Mouse (Mus musculus) urinary bladder, postnatal 25 days (tissue): Measurements from ENCODE around the gene Ppp1r36.
"Not testable (repeated sequence)": the region's sequence is repeated elsewhere in the genome, so short reads cannot be mapped to it uniquely, and the experiment has no call there.

Experiments used
- DNase-seq: peaks from one replicate; pipeline ENCODE4 v3.0.0; 2022; ENCODE audit warnings: low spot score

Ppp1r36 gene

DNA sequence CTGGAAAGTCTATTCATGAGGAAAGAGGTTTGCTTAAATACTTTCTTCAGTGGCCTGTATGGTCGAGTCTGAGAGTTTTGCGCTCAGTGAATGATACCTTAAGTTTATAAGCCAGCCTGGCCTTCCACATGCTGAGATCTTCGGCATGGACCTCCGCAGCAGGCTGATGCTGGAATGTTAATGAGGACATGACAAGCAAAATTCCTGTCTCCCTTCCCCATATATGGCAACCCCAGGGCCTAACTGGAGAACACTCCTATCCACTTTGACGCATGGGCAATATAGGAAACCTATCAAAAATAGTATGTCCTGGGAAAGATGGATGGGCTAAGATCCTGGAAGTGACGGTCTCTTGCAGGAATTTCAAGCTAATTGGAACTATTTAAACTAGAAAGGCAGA lies 30.8 kb downstream of the Ppp1r36 start:
- DNase-seq: no peak

DNA sequence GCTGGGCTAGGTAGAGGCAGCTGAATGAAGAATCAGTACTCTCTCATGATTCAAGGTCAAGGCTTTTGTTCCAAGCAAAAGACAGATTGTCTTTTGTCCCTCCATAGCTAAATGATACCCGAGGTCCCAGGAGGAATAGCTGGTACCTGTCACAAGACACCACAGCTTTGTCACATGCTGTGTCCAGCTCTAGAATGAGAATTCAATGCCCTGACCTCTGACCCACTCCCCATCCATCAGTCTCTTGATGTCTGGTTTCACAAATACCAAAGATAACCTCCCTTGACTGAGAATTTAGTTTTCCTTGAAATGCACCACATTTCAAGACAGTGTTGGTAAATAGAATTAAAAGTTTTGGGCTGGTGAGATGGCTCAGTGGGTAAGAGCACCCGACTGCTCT lies 34.9 kb downstream of the Ppp1r36 start:
- no peak for DNase-seq

DNA sequence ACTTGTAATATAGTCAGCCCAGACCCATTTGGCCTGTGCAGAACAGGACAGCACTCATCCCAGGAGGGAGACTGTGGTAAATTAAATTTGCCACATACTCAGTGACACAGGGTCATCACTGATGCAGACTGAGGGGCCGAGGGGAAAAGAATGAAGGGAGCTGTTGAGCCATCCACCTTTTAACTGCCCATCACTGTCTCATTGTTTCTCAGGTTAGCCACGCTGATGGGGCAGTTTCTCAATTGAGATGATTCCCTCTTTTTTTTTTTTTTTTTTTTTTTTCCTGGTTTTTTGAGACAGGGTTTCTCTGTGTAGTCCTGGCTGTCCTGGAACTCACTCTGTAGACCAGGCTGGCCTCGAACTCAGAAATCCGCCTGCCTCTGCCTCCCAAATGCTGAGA lies 41.1 kb downstream of the Ppp1r36 start:
- not testable (repeated sequence) for DNase-seq

DNA sequence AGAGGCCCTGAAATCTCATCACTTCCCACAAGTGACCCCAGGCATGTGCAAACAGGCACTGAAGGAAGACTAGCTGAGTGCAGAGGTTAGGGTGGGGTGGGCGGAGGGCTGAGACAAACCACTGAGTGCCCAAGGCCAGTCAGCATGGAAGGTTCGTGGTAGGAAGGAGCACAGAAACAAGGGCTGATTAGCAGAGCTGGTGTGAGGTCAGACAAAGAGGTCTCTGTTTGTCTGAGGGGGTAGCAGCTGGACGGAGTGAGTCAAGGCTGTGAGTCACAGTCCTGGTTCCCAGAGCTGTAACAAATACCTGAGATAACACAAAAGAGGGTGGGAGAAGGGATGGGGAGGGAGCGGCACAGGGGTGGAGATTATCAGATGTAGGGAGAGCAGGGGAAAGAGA lies 41.7 kb downstream of the Ppp1r36 start:
- DNase-seq: no peak

DNA sequence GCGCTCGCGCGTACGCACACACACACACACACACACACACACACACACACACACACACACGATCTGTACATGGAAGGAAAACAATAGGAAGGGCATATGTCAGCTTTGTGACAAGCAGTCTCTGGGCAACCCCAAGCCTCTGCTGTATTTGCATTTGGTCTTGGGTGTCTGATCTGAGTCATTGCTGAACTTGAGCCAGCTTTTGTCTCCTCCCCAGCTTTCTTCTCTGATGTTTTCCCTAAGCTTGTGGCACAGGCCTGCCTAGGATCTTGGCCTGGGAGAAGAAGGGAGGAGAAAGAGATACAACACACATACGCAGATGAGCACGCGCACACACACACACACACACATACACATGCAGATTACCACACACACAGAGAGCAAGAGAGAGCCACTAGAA lies 46.1 kb downstream of the Ppp1r36 start:
- DNase-seq: peak; percentile 27

DNA sequence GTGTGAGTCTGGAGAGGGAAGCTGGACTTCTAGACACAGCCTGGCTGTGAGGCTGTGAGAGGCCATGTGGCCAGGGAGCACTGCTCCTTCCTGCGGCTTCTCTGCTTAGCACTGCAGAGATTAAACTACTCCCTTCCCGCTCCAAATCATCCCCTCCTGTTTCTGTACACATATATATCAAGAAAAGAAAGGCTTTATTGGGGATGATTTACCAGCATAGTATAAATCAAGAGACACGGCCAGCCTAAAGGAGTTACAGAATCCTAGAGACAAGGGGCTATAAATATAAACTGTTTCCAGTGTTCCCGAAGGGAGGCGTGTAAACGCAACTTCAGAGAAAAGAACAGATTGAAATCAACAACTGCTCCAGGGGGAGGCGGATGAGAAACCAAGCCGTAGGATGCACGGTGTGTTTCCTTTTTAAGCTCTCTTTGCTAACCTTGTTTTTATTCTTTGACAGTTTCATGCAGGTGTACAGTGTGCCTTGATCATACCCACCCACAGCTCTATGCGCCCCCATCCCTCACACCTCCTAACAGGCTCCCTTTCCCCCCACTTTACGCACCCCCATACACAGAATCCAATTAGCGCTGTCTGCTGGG lies 47.4 kb downstream of the Ppp1r36 start:
- DNase-seq: no peak

DNA sequence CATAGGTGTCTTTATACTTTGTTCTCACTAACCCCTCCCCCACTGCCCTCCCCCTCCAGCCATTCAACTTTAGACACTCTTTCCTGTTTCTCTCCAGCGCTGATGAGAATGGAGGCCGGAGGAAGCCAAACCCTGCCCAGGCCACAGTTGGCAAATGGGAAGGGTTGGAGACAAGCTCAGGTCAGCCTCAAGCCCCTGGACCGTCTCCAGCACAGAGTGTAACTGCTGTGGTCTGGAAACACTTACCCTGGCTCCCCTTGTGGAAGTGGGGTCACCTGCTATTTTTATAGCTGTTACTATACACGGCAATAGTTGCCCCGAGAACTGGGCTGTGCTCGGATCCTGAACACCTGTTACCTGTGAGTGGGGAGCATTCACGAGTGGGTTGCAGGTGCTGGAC lies 49.3 kb downstream of the Ppp1r36 start:
- no peak for DNase-seq

DNA sequence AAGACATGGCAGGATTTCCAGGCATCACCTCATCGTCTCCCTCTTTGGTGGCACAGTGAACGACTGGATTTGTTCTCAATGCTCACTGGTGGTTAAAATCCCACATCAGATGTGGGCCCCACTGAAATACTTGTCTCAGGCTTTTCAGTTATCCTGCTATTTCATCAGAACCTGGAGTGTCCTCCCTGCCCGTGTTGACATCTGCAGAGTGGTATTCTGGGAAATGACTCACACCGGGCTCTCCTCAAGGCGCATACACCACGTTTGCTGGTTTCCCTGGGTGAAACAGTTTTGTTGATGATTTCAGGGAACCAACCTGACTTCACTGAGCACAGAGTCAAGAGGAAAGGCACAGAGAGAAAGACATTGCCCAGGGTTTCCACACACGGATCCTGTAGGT lies 49.9 kb downstream of the Ppp1r36 start:
- DNase-seq: no peak

DNA sequence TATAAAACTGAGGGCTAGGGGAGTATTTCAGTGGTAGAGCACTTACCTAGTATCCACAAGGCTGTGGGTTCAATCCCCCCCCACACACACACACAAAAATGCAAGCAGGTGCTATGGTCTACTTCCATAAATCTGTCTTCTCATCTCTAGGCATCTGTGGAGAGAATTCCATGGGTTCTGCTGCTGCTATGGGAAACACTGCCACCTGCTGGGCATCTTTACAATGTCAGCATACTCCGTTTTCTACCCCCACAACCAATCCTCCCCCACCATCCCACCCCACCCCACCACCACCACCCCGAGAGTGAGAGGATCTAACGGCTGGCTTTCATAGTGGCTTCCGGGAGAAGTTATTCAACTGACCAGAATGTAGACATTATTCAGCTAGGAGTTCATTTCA lies 54.7 kb downstream of the Ppp1r36 start:
- peak; percentile 68 for DNase-seq

DNA sequence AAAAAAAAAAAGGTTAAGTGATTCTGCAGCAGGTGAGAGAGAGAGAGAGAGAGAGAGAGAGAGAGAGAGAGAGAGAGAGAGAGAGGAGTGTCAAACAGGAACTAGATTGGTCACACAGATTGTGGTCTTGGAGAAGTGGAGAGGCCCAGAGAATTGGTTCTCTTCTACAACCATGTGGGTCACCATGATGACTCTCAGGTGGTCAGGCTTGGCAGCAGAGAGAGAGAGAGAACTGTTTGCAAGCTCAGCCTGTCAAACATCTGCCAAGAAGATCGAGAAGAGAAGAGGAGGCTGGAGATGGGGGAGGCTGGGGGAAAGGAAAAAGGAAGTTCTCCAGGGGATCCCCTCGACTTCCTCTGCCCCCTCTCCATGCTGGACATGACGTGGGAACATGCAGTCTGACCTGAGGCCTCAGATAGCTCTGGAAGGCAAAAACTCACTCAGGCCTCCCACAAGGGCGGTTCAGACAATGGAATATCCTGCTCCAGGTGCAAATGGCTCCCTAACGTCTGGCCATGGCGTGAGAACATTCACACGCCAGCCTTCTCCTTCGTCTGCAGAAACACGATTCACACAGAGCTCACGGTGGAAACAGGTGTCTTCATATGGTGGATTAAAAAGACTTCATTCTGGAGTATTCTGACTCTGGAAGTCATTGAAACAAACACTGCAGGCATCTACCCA lies 56.4 kb downstream of the Ppp1r36 start:
- no peak for DNase-seq

DNA sequence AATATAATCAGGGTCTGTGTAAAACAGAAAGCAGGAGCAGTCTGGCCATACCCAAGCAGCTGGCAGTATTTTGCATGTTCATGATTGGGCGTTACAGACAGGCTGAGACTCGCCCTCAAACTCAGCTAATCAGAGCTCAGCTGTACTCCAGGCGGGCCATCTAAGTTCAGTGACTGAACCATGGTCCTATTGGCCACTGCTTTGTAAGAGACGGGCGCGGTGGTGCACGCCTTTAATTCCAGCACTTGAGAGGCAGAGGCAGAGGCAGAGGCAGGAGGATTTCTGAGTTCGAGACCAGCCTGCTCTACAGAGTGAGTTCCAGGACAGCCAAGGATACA lies 56.9 kb downstream of the Ppp1r36 start:
- DNase-seq: no peak

DNA sequence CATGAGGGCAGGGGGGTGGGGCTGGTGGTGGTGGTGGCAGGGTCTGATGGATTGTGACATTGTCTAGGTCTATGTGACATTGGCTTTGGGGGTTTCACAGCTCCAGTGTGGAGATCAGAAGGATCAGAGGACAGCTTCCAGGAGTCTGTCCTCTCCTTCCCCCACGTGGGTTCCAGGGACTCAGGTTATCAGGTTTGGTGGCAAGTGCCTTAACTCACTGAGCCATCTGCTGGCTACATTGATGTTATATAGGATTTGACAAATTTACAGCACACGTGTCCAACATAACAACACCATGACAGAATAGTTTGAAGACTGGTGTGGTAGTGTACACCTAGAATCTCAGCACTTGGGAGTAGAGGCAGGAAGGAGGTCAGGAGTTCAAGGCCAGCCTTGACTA lies 57.5 kb downstream of the Ppp1r36 start:
- DNase-seq: no peak

DNA sequence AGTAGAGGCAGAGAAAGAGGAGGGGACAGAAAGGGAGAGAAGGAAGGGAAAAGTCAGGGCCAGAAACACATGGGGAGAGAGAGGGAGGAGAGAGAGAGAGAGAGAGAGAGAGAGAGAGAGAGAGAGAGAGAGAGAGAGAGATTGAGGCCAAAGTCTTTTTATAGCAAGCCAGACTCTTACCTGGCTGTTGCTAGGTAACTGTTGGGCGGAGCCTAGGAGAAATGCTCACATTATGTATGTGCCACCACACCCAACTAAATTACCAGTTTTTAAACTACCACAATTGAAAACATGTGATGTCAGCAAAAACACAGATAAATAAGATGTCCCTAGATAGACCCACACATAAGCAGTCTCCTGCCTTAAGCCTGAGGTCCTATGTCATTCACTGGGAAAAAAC lies 58.8 kb downstream of the Ppp1r36 start:
- DNase-seq: no peak

DNA sequence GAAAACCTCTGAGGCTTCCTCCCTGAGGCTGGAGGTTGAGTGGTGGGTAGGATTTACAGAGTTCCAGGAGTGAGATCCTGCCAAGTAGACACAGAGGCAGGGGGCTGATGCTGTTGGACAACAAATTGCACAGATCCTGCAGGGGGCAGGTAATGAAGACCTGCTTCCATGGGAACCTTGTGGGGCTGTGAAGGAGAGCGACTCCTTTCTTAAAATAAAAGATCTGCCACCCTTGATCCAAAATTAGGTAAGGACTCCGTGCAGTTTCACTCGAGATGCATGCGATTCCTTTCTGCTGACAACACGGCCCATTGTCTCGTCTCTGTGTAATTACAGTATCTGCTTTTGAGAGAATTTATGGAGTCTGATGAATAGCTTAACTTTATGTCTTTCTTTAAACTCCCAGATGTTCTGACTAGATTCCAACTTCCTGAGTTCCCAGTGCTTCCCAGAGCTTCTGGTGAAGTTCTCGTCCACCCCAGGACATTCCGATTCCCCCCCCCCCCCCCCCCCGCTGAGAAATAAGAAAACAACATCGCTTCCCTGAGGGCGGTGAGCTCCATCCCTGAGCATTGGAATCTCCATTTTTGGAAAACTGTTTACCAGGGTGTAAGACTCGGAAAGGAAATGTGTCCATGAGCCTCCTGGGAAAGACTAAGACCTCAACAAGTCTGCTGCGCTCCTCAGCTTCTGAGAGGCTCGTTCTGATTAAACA lies 61.1 kb downstream of the Ppp1r36 start:
- no peak for DNase-seq

DNA sequence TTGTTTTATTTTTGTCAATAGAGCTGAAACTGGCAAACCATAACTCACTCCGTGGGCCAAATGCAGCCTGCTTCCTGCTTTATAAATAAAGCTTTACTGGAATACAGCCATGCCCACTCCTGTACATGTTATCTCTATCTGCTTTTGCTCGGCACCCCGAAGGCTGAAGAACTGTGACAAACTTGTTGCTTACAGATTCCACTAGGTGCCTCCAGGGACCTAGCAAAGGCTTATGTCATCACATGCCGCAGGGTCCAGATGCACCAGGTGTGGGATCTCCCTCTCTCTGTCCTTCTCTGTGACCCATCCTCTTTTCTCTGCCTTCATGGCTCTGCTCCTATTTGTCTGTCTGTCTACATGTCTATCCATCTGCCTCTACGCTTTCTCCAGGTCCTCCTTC lies 61.8 kb downstream of the Ppp1r36 start:
- no peak for DNase-seq

DNA sequence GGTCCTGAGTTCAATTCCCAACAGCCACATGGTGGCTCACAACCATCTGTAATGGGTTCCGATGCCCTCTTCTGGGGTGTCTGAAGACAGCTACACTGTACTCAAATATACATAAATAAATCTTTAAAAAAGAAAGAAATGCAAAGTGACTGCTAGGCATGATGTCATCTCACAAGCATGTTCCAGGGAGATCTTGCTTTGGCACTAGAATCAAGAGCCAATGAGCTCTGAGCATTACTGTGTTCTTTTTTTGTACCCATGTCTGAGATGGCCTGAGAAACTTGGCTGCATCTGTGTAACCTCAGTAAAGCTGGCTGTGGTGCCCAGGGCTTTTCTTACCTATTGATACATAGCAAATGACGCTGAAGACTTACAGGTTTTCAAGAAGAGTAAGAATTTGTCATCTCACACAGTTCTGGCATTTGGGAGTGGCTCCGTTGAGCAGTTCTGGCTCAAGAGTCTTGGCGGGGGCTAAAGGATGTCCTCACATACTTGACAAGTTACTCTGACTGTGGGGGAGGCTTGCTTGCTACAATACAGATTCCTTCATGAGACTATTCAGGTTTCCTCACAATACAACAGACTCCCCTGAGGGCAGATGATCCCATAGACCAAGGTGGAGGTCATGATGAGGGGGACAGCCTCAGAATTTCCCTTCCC lies 62.6 kb downstream of the Ppp1r36 start:
- no peak for DNase-seq

DNA sequence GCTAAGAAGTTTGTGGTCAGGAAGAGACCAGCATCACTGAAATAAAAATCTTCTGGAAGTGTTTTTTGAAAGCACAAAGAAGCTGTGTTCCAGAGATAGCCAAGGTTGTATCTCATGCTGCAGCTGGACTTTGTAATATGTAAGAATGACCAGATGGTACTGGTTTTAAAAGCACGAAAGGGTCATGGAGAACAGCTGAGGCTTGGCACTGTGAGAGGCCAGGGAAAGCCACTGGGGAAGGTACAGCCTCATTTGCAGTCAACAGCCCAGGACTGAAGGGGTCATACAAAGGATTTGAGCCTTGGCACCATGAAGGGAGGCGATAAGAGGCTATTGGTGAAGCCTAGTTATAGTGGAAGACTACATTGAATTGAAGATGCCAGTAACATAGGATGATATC lies 65.1 kb downstream of the Ppp1r36 start:
- DNase-seq: no peak

DNA sequence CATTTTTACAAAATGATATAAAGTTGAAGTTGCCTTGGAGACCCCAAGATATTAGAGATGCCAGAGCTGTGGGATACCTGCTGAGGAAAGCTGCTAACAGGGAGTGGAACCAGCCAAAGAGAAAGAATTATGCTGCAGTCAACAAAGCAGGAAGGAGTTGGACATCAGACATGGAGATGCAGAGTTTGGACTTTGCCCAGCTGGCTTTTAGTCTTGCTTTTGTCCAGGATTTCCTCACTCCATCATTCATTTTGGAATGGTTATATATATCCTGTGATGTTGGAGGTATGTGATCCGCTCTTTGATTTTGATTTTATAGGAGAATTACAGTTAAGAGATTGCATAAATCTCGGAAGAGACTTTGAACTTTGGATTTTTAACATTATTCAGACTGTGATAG lies 65.6 kb downstream of the Ppp1r36 start:
- no peak for DNase-seq

DNA sequence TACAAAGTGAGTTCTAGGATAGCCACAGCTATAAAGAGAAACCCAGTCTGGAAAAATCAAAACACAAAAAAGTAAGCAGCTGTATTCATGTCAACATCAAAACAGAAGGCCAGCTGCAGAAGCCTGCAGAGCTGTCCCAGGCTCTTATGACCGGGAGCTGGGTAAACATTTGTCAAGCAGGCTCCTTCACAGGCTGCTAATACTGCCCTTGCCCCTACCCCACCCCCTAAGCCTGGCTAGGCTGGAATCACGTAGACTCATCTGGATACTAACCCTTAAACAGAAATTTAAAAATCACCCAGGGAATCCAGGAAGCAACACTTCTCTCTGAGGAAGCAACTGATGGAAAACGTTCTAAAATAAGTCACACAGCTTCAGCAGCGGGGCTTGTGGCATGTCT lies 67.5 kb downstream of the Ppp1r36 start:
- DNase-seq: no peak

DNA sequence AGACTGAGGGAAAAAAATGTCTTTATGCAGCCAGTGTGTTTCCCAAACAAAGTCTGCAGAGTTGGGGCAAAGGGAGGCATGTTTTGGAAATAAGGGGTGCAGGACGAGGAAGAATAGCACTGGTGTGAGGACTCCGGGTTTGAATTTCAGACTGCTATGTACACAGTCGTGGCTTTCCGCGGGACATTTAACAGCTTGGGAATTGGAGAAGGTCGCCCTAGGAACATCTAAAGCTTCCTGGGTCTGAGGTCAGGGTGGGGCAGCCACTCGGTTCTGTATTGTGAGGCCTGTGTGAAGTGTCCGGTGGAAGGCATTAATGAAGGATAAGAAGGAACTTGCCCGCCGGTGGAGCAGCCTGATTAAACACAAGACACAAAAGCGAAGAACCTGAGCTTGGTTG lies 68.0 kb downstream of the Ppp1r36 start:
- no peak for DNase-seq

DNA sequence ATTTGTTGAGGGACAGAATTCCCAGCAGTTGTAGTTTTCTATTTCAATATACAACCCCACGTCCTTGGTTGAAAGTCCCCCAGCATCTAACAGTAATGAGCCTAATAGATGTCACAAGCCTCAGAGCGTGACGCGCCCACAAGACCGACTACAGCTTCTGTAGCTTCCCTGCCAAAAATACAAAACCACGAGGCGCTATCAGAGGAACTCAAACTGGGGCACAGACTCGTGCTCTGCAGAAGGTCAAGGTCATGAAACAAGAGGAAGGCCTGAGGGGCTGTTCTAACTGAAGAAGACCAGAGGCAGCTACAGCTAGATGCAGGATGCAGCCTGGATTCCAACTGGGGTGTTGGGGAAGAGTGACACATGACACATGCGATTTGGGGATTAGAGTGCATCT lies 69.6 kb downstream of the Ppp1r36 start:
- DNase-seq: no peak
